Mouse (Mus musculus) erythroid progenitor cell, adult 5-6 weeks (primary cell): ENCODE results near the gene Npr2. TPM values are rescaled to one million over a fixed set of nuclear protein-coding genes. Genes with fewer than 3 reads are reported as not detected.
A peak's percentile ranks its signal among the peaks of the same experiment; 100 is the strongest.

ENCODE experiments used
- ATAC-seq: replicated peaks from 2 replicates; pipeline ENCODE4 v1.8.0; 2016; ENCODE audit warnings: moderate number of reproducible peaks, mild to moderate bottlenecking, moderate TSS enrichment, inconsistent platforms; ENCODE audit not compliant: poor library complexity, low FRiP score, severe bottlenecking
- total RNA-seq, 2 experiments: library from RNA; stranded (forward) in 1 of 2; stranded (reverse) in 1 of 2; fragments of 150-400 nt in 1 of 2; fragments of 186-747, 209-891 nt in 1 of 2; gene quantifications; 2 replicates each; pipeline versions ENCODE4 v1.2.3 to v1.2.4; 2015 to 2017; ENCODE audit warnings: low replicate concordance in 2 of 2

Npr2 gene
- total RNA-seq, 2 experiments from 2014 or later, result not detected

GRCm38 (mm10) chr4:43657146-43657545, 25.4 kb downstream of the Npr2 start:
- ATAC-seq, result no peak

GRCm38 (mm10) chr4:43666412-43666811, 34.7 kb downstream of the Npr2 start:
- ATAC-seq, result no peak

DNA sequence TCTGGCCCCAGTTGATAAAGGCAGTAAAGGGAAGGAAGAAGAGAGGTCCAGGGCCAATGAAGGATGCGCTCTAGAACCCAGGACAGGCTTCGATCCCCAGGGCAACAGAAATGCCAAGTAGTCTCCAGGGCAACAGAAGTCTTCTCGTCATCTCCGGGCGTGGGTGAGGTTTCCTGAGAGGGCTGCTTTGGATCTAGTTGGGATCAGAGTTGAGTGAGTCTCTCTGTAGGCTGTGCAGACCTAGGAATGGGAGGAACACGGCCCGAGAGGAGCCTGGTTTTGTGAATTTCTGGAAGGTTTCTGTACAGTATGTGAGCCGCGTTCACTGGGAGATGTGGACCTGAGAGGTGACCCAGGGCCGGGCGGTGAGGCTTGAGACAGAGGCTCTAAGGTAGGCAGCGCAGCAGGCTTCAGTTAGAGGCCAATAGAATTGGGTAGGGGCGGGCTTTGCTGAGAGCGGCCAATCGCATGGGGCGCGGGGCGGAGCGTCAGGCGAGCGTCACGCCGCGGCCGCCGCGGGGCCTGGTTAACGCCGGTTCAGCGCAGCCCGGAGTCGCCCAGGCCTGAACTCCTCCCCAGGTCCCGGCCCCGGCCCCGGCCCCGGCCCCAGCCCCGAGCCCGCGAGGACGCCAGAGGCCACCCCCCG, 37.2 kb downstream of the Npr2 start, which contains the start of the genes Tmem8b and Fam221b:
Gene Tmem8b, plus strand, starts transcription at position 190 of the 646 bp plus-strand sequence.
Gene Fam221b, minus strand, starts transcription at position 364 of the 646 bp plus-strand sequence.
- ATAC-seq, result peak; percentile 98

DNA sequence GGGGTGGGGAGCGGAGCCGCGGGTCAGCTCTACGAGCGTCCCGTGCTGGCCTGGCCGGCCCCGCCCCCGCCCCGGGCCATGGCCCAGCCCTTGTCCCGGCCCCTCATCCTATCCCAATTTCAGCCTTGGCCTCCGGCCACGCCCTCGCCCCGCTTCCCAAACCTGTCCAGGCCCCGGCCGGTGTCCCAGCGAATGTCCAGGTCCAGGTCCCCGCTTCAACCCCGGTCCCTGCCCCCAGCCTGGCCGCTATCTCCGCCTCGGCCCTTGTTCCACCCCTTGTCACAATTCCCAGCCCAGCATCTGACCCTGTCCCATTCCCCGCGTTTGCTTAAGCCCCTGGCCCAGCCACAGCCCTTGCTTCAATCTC, 37.7 kb downstream of the Npr2 start:
- peak; percentile 41 for ATAC-seq

GRCm38 (mm10) chr4:43672070-43672469, 40.3 kb downstream of the Npr2 start:
- ATAC-seq, result no peak

GRCm38 (mm10) chr4:43673703-43674102, 42.0 kb downstream of the Npr2 start:
- no peak for ATAC-seq

GRCm38 (mm10) chr4:43674974-43675373, 43.2 kb downstream of the Npr2 start:
- no peak for ATAC-seq

DNA sequence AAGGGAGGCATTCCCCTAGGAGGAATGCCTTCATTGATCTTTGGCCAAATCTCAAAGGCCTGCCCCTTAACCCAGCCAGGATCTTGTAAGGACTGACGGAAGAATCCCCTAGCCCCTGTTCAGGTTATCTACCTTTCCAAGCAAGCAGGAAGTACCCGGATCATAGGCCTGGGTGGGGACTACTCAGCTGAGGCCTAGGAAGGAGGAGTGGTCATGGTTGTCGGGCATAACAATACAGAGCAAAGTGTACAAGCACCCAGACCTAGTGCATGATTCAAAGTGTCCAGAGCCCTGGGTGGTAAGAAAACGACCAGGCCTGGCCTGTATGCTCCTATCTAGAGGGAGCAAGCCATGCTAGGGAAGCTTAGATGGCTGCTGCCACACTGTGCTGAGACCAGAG, 43.9 kb downstream of the Npr2 start:
- no peak for ATAC-seq

GRCm38 (mm10) chr4:43678541-43678940, 46.8 kb downstream of the Npr2 start:
- no peak for ATAC-seq

DNA sequence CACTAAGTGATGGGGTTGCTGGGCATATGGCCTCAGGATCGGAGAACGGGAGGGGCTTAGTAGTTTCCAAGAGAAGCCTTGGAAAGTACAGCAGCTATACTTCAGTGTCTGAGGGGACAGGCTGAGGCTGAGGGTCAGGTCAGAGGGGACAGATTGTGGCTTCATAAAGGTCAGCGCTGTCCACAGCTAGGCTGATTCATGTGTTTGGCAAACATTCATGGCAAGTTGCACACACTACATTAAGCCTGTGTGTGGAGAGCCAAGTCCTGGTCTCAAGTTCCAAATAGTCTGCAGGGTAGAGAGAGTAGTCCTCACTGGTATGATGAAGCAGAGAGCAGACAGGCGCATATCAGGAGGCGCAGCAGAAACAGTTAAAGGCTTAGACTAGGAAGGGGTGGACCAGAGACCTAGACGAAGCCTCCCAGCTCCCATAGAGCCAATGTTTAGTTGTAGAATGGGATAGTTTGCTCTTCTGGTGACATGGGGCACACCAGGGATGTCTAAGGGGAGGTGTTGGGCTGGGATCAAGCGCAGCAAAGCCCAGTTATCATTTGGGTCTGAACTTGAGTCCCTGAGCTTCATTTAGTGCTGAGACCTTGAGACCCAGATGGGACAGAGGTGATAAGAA, 47.8 kb downstream of the Npr2 start:
- no peak for ATAC-seq

DNA sequence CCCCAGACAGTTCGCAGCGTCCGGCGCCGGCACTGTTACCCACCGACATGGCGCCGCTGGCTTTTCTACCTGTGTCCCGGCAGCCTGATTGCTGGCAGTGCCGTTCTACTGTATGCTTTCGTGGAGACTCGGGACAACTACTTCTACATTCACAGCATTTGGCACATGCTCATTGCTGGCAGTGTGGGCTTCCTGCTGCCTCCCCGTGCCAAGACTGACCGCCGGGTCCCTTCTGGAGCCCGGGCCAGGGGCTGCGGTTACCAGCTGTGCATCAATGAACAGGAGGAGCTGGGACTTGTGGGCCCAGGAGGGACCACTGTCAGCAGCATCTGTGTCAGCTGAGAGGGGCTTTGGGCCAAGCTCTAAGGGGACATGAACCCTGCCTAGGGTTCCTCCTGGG, 58.3 kb downstream of the Npr2 start:
- no peak for ATAC-seq

DNA sequence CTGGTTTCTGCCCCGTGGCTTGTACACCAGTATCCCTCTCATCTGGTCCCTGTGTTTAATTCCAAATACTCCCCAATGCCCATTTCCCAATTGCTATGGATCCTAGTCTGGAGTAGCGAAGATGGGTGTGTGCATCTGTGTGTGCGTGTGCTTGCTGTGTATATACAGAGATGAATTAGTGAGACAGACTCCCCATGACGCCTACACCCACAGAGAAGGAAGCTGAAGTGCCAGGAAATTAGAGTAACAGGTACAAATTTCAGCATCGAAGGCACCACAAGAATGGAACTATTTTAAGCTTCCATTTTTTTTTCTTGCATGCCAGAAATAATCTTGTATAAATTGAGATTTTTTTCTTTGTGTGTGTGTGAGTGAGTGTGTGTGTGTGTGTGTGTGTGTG, 59.3 kb downstream of the Npr2 start:
- ATAC-seq, result no peak

DNA sequence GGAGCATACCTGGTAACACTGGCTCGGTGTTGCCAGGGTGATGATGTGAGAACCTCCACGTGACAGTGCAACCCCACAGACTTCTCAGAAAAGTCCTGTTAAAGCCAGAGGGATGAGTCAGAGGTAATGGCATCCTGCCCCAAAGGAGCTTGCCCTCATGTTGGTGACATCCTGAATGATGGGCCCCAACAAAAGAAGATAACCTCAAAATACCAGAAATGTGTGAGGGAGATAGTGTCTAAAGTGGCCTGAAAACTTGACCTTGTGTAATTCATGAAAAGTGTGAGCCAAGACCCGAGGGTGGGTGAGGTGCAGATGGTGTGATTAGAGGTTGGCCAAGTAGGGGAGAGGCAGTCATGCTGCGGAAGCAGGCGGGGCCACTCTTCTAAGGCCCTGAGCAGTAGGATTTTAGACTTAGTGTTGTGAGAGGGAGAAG, 62.1 kb downstream of the Npr2 start:
- ATAC-seq, result no peak

- ATAC-seq, result no peak
Measured at GRCm38 (mm10) chr4:43694439-43695248, 62.9 kb downstream of the Npr2 start.

DNA sequence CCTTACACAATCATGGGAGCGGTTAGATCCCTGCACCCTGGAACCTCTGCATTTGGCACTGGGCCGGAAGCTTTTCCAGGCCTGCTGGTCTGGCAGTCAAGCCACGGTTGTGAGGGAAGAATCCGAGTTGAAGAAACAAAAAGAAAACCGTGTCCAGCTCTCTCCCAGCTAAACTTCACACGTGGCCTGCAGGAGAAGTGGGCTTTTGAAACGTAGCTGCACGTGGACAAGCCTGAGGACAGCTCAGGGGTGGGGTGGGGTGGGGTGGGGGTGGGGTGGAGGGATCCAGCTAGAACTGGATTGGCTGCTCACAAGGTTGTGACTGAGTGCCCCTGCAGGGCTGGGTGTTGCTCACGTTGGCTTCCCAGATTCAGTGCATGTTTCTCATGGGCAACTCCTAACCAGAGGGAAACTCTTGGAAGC, 63.5 kb downstream of the Npr2 start:
- no peak for ATAC-seq

DNA sequence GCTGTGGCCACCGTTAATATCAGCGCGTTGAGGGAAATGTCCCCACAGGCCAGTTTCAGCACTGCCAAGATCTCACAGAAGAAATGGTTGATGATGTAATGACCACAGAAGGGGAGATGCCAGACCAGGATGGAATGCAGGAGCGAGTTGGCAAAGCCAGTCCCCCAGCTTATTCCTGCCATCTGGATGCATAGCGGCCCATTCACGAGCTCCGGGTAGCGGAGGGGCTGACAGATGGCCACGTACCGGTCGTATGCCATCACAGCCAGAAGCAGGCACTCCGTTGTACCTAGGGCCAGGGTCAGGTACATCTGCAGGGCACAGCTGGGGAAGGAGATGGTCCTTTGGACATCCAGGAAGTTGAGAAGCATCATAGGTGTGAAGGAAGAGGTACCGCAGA, 64.8 kb downstream of the Npr2 start:
- ATAC-seq, result no peak

- ATAC-seq, result no peak
Measured at GRCm38 (mm10) chr4:43700707-43701106, 69.0 kb downstream of the Npr2 start, which contains the start of gene Olfr70. Gene Olfr70, minus strand, starts transcription at chr4:43700807.
